Comparison of ENCODE assay signal across 1 mouse cellular context in the genomic region with DNA sequence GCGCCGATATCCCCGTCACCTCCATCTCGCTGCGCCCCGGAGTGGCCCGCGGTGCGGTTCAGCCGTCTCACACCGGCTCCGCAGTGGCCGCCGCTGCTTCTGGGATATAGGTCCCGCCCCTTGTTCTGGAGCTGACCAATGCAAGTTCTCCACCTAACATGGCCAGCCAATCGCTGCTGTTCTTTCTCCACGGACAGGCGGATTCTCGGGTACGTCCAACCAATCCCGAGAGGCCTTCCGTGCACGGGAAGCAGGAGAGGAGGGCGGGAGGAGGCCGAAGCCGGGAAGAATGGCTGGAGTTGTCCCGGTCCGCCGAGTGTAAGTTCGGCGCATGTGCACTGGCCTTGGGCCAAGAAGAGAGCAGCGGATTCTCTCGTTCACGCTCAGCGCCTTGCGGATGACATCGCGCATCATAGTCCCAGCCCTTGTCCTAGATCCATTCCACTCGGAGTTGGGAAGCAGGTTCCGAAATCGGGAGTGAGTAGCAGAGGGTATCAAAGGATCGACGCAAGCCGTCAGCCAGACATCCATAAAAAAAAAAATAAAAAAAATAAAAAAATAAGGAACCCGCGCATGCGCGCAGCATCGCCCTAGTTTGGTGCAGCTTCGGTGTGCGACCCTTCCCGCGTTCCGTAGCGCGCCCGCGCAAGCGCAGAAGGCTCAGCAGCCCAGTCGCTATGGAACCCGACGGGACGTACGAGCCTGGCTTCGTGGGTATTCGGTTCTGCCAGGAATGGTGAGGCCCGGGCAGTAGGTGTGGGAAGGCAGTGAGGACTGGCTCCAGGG.
TF ChIP-seq lines count a peak whose summit lies in the region.

A gene (plus strand): TSS at position 280 of the 786 bp plus-strand sequence.
A gene (minus strand): TSS at position 604 of the 786 bp plus-strand sequence.

TF ChIP-seq in CH12.LX, 34 proteins besides CTCF, POLR2A, EP300 and RAD21 (continued from another document):
- no peak for TF ChIP-seq USF1 (IDR thresholded peaks at IDR 0.05; ENCODE audit: low read depth, low read length)
- TF ChIP-seq NELFE (IDR thresholded peaks at IDR 0.05; ENCODE audit: low read depth, low read length), result 0 out of 2 replicates have a peak, but pooled peaks have one; percentile 47
- peak; percentile 51; the same call in 1 of the 2 replicates for TF ChIP-seq KAT2A (IDR thresholded peaks at IDR 0.05; ENCODE audit: insufficient replicate concordance, low read length)
- TF ChIP-seq GABPA (IDR thresholded peaks at IDR 0.05; ENCODE audit: insufficient replicate concordance, low read depth, low read length), result no peak
- no peak for TF ChIP-seq SMC3 (IDR thresholded peaks at IDR 0.05; ENCODE audit: low read depth, low read length)
- TF ChIP-seq TBP (conservative IDR thresholded peaks at IDR 0.05; ENCODE audit: low read depth, low read length), result peak; percentile 57
- TF ChIP-seq HCFC1 (IDR thresholded peaks at IDR 0.05; ENCODE audit: low read depth, low read length), result peak; percentile 79
- no peak; the same call in 1 of the 2 replicates for TF ChIP-seq USF2 (conservative IDR thresholded peaks at IDR 0.05; ENCODE audit: low read depth, low read length)
- TF ChIP-seq MEF2A (IDR thresholded peaks at IDR 0.05; ENCODE audit: borderline replicate concordance, low read depth, low read length), result 0 out of 2 replicates have a peak, but pooled peaks have one; percentile 1
- TF ChIP-seq UBTF (IDR thresholded peaks at IDR 0.05; ENCODE audit: low read depth, low read length), result no peak
- TF ChIP-seq ZMIZ1 (IDR thresholded peaks at IDR 0.05; ENCODE audit: low read depth, low read length), result no peak; the same call in 1 of the 2 replicates
- peak; percentile 63; the same call in 1 of the 2 replicates for TF ChIP-seq E2F4 (IDR thresholded peaks at IDR 0.05; ENCODE audit: insufficient replicate concordance, low read depth, low read length)
- TF ChIP-seq MAX (IDR thresholded peaks at IDR 0.05; ENCODE audit: low read length), result peak; percentile 67; the same call in 1 of the 2 replicates
- TF ChIP-seq CHD1 (IDR thresholded peaks at IDR 0.05; ENCODE audit: low read depth, low read length), result 0 out of 2 replicates have a peak, but pooled peaks have one; percentile 65
- TF ChIP-seq PAX5 (IDR thresholded peaks at IDR 0.05; ENCODE audit: low read length), result no peak
- peak; percentile 87 for TF ChIP-seq NRF1 (IDR thresholded peaks at IDR 0.05; ENCODE audit: low read depth, low read length)
- no peak for TF ChIP-seq JUN (IDR thresholded peaks at IDR 0.05; ENCODE audit: insufficient read depth, low read depth, low read length)
- TF ChIP-seq SIN3A (IDR thresholded peaks at IDR 0.05; ENCODE audit: low read length), result peak; percentile 28; the same call in 1 of the 2 replicates
- no peak for TF ChIP-seq MYC (IDR thresholded peaks at IDR 0.05; ENCODE audit: low read depth, low read length)
- TF ChIP-seq RCOR1 (conservative IDR thresholded peaks at IDR 0.05; ENCODE audit: low read depth, low read length), result 0 out of 2 replicates have a peak, but pooled peaks have one; percentile 37
- TF ChIP-seq ZNF384 (IDR thresholded peaks at IDR 0.05; ENCODE audit: low read depth, low read length), result peak; percentile 97
- peak; percentile 55; the same call in 1 of the 2 replicates for TF ChIP-seq TCF12 (IDR thresholded peaks at IDR 0.05; ENCODE audit: low read depth, low read length)
- no peak for TF ChIP-seq ETS1 (conservative IDR thresholded peaks at IDR 0.05; ENCODE audit: low read depth, low read length)
- TF ChIP-seq ZC3H11A (IDR thresholded peaks at IDR 0.05; ENCODE audit: low read depth, low read length), result no peak
- no peak for TF ChIP-seq MAFK (IDR thresholded peaks at IDR 0.05; ENCODE audit: insufficient replicate concordance, low read length)
- peak; percentile 79 for TF ChIP-seq ELF1 (IDR thresholded peaks at IDR 0.05; ENCODE audit: low read depth, low read length)
- TF ChIP-seq BHLHE40 (IDR thresholded peaks at IDR 0.05; ENCODE audit: low read depth, low read length), result peak; percentile 42
TF ChIP-seq in CH12.LX: peak in this region for 19.
